Mouse (Mus musculus): Measurements from ENCODE around the gene Tom1. TPM values are rescaled to one million over a fixed set of nuclear protein-coding genes. Genes with fewer than 3 reads are reported as not detected.

The Tom1 gene
- polyA plus RNA-seq, 1 experiment: 29.7 TPM

- Histone ChIP-seq H3K27ac (ENCODE audit: insufficient read depth, low read length) (no peak overlapping the region), H3K4me1 (ENCODE audit: control insufficient read depth, insufficient read depth, insufficient read length) (no peaks in the 10 kb centered on the region), H3K4me3 (ENCODE audit: extremely low read depth, insufficient read depth, insufficient read length) (no peak overlapping the region), H3K36me3 (ENCODE audit: control insufficient read depth, insufficient read depth, low read length) (no peaks in the 10 kb centered on the region), H3K27me3 (ENCODE audit: control insufficient read depth, insufficient read depth, low read length) (no peaks in the 10 kb centered on the region)
- no peak for TF ChIP-seq POLR2A (IDR thresholded peaks at IDR 0.05; ENCODE audit: low read depth, low read length)
- TF ChIP-seq CTCF (IDR thresholded peaks at IDR 0.05; ENCODE audit: extremely low read depth, insufficient read depth, insufficient read length, insufficient replicate concordance): no peak
- no peak for DNase-seq (ENCODE audit: low read depth in 1 of 2, low spot score in 2 of 2)
- WGBS: 85% methylated on average over 1 of the region's 1 CpGs
These were observed 41.4 kb downstream of the Tom1 start for GRCm38 (mm10) chr8:75074876-75075275.

- DNase-seq (ENCODE audit: low read depth in 1 of 2, low spot score in 2 of 2): no peak
- Histone ChIP-seq H3K36me3 (ENCODE audit: control insufficient read depth, insufficient read depth, low read length) (no peaks in the 10 kb centered on the region), H3K4me1 (ENCODE audit: control insufficient read depth, insufficient read depth, insufficient read length) (peaks cover 13% of the 10 kb centered on the region; the same call in 1 of the 2 replicates), H3K27ac (ENCODE audit: insufficient read depth, low read length) (no peak overlapping the region), H3K27me3 (ENCODE audit: control insufficient read depth, insufficient read depth, low read length) (no peaks in the 10 kb centered on the region), H3K4me3 (ENCODE audit: extremely low read depth, insufficient read depth, insufficient read length) (no peak overlapping the region)
- 83% methylated on average over 1 of the region's 1 CpGs for WGBS
- TF ChIP-seq POLR2A (IDR thresholded peaks at IDR 0.05; ENCODE audit: low read depth, low read length) (no peak), CTCF (IDR thresholded peaks at IDR 0.05; ENCODE audit: extremely low read depth, insufficient read depth, insufficient read length, insufficient replicate concordance) (no peak)
These were observed 44.7 kb downstream of the Tom1 start for GRCm38 (mm10) chr8:75078215-75078614.

GRCm38 (mm10) chr8:75078851-75079250, 45.3 kb downstream of the Tom1 start:
- H3K4me1 ChIP-seq (ENCODE audit: control insufficient read depth, insufficient read depth, insufficient read length): peaks cover 13% of the 10 kb centered on the region; the same call in 1 of the 2 replicates
- H3K27me3 ChIP-seq (ENCODE audit: control insufficient read depth, insufficient read depth, low read length): no peaks in the 10 kb centered on the region
- no peaks in the 10 kb centered on the region for H3K36me3 ChIP-seq (ENCODE audit: control insufficient read depth, insufficient read depth, low read length)
- no peak for DNase-seq (ENCODE audit: low read depth in 1 of 2, low spot score in 2 of 2)
- no peak for TF ChIP-seq CTCF (IDR thresholded peaks at IDR 0.05; ENCODE audit: extremely low read depth, insufficient read depth, insufficient read length, insufficient replicate concordance)
- no peak for TF ChIP-seq POLR2A (IDR thresholded peaks at IDR 0.05; ENCODE audit: low read depth, low read length)
- 91% methylated on average over 9 of the region's 9 CpGs for WGBS
- H3K27ac ChIP-seq (ENCODE audit: insufficient read depth, low read length): no peak overlapping the region
- H3K4me3 ChIP-seq (ENCODE audit: extremely low read depth, insufficient read depth, insufficient read length): no peak overlapping the region

GRCm38 (mm10) chr8:75081364-75082040, 48.0 kb downstream of the Tom1 start:
- no peaks in the 10 kb centered on the region for H3K27me3 ChIP-seq (ENCODE audit: control insufficient read depth, insufficient read depth, low read length)
- H3K4me3 ChIP-seq (ENCODE audit: extremely low read depth, insufficient read depth, insufficient read length): no peak overlapping the region
- no peaks in the 10 kb centered on the region for H3K36me3 ChIP-seq (ENCODE audit: control insufficient read depth, insufficient read depth, low read length)
- no peak for TF ChIP-seq CTCF (IDR thresholded peaks at IDR 0.05; ENCODE audit: extremely low read depth, insufficient read depth, insufficient read length, insufficient replicate concordance)
- TF ChIP-seq POLR2A (IDR thresholded peaks at IDR 0.05; ENCODE audit: low read depth, low read length): no peak
- no peak for DNase-seq (ENCODE audit: low read depth in 1 of 2, low spot score in 2 of 2)
- peak overlapping the region; percentile 43 for H3K27ac ChIP-seq (ENCODE audit: insufficient read depth, low read length)
- 56% methylated on average over 9 of the region's 9 CpGs for WGBS
- H3K4me1 ChIP-seq (ENCODE audit: control insufficient read depth, insufficient read depth, insufficient read length): peaks cover 13% of the 10 kb centered on the region; the same call in 1 of the 2 replicates

GRCm38 (mm10) chr8:75082181-75082805, 48.8 kb downstream of the Tom1 start:
- H3K4me3 ChIP-seq (ENCODE audit: extremely low read depth, insufficient read depth, insufficient read length): no peak overlapping the region
- no peaks in the 10 kb centered on the region for H3K36me3 ChIP-seq (ENCODE audit: control insufficient read depth, insufficient read depth, low read length)
- H3K27me3 ChIP-seq (ENCODE audit: control insufficient read depth, insufficient read depth, low read length): no peaks in the 10 kb centered on the region
- peaks cover 13% of the 10 kb centered on the region; the same call in 1 of the 2 replicates for H3K4me1 ChIP-seq (ENCODE audit: control insufficient read depth, insufficient read depth, insufficient read length)
- no peak overlapping the region for H3K27ac ChIP-seq (ENCODE audit: insufficient read depth, low read length)
- DNase-seq (ENCODE audit: low read depth in 1 of 2, low spot score in 2 of 2): no peak
- no peak for TF ChIP-seq CTCF (IDR thresholded peaks at IDR 0.05; ENCODE audit: extremely low read depth, insufficient read depth, insufficient read length, insufficient replicate concordance)
- no peak for TF ChIP-seq POLR2A (IDR thresholded peaks at IDR 0.05; ENCODE audit: low read depth, low read length)
- WGBS: 38% methylated on average over 6 of the region's 6 CpGs

- Histone ChIP-seq H3K4me3 (ENCODE audit: extremely low read depth, insufficient read depth, insufficient read length) (peak overlapping the region; percentile 4; the same call in 1 of the 2 replicates), H3K27me3 (ENCODE audit: control insufficient read depth, insufficient read depth, low read length) (no peaks in the 10 kb centered on the region), H3K4me1 (ENCODE audit: control insufficient read depth, insufficient read depth, insufficient read length) (peaks cover 13% of the 10 kb centered on the region; the same call in 1 of the 2 replicates), H3K27ac (ENCODE audit: insufficient read depth, low read length) (peak overlapping the region; percentile 4; the same call in 1 of the 2 replicates), H3K36me3 (ENCODE audit: control insufficient read depth, insufficient read depth, low read length) (no peaks in the 10 kb centered on the region)
- peak in 1 of 2 experiments; percentile 38 for DNase-seq (ENCODE audit: low read depth in 1 of 2, low spot score in 2 of 2)
- WGBS: 7% methylated on average over 17 of the region's 17 CpGs
- TF ChIP-seq CTCF (IDR thresholded peaks at IDR 0.05; ENCODE audit: extremely low read depth, insufficient read depth, insufficient read length, insufficient replicate concordance) (no peak), POLR2A (IDR thresholded peaks at IDR 0.05; ENCODE audit: low read depth, low read length) (no peak)
These were observed 50.3 kb downstream of the Tom1 start for GRCm38 (mm10) chr8:75083846-75084245.
